Mouse (Mus musculus): ENCODE measurements around the gene Ell. TPM values are rescaled to one million over a fixed set of nuclear protein-coding genes. Genes with fewer than 3 reads are reported as not detected.

The Ell gene
- polyA plus RNA-seq, 1 experiment from 2014 or later, result 13.0 TPM

DNA sequence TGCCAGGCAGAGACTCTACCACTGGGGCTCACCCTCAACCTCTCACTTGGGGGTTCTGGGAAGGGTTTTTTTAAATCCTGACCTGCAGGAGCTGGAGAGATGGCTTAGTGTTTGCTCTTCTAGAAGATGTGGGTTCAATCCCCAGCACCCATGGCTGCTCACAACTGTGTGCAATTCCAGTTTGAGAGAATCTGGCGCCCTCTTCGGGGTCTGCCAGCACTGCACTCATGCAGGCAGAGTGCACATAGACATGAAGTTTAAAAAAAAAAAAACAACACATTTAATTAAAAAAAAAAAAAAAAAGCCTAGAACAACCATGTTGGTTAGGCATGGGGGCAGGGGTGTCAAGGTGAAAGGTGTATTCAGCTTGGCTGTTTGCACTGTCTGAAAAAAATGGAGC, 8.9 kb upstream of the Ell start:
- Histone ChIP-seq H3K4me3 (ENCODE audit: control insufficient read depth in 1 of 2, insufficient read depth in 1 of 2, low read depth in 1 of 2, low read length in 2 of 2) (no peak overlapping the region), H3K9ac (ENCODE audit: low read length) (no peak overlapping the region), H3K9me3 (ENCODE audit: control insufficient read depth, low read length) (no peaks in the 10 kb centered on the region), H3K36me3 (ENCODE audit: control insufficient read depth, insufficient read depth, low read length) (peaks cover 56% of the 10 kb centered on the region), H3K4me2 (ENCODE audit: low read length) (no peak overlapping the region), H3K27me3 (ENCODE audit: control insufficient read depth, insufficient read depth, low read length) (no peaks in the 10 kb centered on the region), H3K27ac (replicated peaks in 1 of 2; ENCODE audit: control insufficient read depth in 1 of 2, insufficient read depth in 1 of 2, low read depth in 2 of 2, low read length in 2 of 2) (no peak overlapping the region), H3K4me1 (ENCODE audit: control insufficient read depth in 2 of 2, insufficient read depth in 2 of 2, low read length in 2 of 2) (peaks cover 2 to 23% of the 10 kb centered on the region in 2 experiments; a peak in 3 of 4 replicates)
- no peak for ATAC-seq (ENCODE audit: insufficient number of reproducible peaks, insufficient read depth, low FRiP score, low read depth)
- WGBS, result 87% methylated on average over 2 of the region's 2 CpGs

- Histone ChIP-seq H3K4me3 (ENCODE audit: control insufficient read depth in 1 of 2, insufficient read depth in 1 of 2, low read depth in 1 of 2, low read length in 2 of 2) (no peak overlapping the region), H3K4me1 (ENCODE audit: control insufficient read depth in 2 of 2, insufficient read depth in 2 of 2, low read length in 2 of 2) (peaks cover 2 to 15% of the 10 kb centered on the region in 2 experiments; a peak in 3 of 4 replicates), H3K27ac (replicated peaks in 1 of 2; ENCODE audit: control insufficient read depth in 1 of 2, insufficient read depth in 1 of 2, low read depth in 2 of 2, low read length in 2 of 2) (no peak overlapping the region), H3K4me2 (ENCODE audit: low read length) (no peak overlapping the region), H3K36me3 (ENCODE audit: control insufficient read depth, insufficient read depth, low read length) (peaks cover 75% of the 10 kb centered on the region), H3K27me3 (ENCODE audit: control insufficient read depth, insufficient read depth, low read length) (no peaks in the 10 kb centered on the region), H3K9ac (ENCODE audit: low read length) (no peak overlapping the region), H3K9me3 (ENCODE audit: control insufficient read depth, low read length) (no peaks in the 10 kb centered on the region)
- no peak for ATAC-seq (ENCODE audit: insufficient number of reproducible peaks, insufficient read depth, low FRiP score, low read depth)
- WGBS, result 91% methylated on average over 12 of the region's 12 CpGs
These were observed 5.0 kb upstream of the Ell start for GRCm38 (mm10) chr8:70534281-70534680.

DNA sequence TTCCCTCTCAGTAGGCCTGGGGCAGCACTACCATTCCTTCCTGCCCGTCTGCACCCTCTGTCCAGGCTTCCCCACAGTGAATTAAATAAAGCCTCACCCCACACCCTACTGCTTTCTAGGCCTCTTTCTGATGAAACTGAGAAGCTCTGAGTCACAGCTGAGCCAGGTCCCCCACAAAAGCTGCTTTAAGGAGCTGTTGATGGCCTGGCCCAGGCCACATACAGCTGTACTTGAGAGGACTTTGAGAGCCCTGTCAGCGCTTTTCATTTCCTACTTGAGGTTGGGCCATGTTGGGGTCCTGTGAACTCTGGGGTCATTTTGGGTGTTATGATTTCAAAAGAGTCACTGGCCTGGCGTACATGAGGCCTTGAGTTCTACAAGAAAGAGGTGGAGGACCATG, 4.0 kb upstream of the Ell start:
- Histone ChIP-seq H3K27me3 (ENCODE audit: control insufficient read depth, insufficient read depth, low read length) (no peaks in the 10 kb centered on the region), H3K9me3 (ENCODE audit: control insufficient read depth, low read length) (no peaks in the 10 kb centered on the region), H3K36me3 (ENCODE audit: control insufficient read depth, insufficient read depth, low read length) (peaks cover 68% of the 10 kb centered on the region), H3K9ac (ENCODE audit: low read length) (no peak overlapping the region; the same call in 1 of the 2 replicates), H3K4me3 (ENCODE audit: control insufficient read depth in 1 of 2, insufficient read depth in 1 of 2, low read depth in 1 of 2, low read length in 2 of 2) (no peak overlapping the region), H3K27ac (replicated peaks in 1 of 2; ENCODE audit: control insufficient read depth in 1 of 2, insufficient read depth in 1 of 2, low read depth in 2 of 2, low read length in 2 of 2) (no peak overlapping the region), H3K4me2 (ENCODE audit: low read length) (no peak overlapping the region), H3K4me1 (ENCODE audit: control insufficient read depth in 2 of 2, insufficient read depth in 2 of 2, low read length in 2 of 2) (peaks cover 4 to 13% of the 10 kb centered on the region in 2 experiments; a peak in 3 of 4 replicates)
- ATAC-seq (ENCODE audit: insufficient number of reproducible peaks, insufficient read depth, low FRiP score, low read depth), result no peak
- WGBS, result 56% methylated on average over 3 of the region's 3 CpGs

GRCm38 (mm10) chr8:70535701-70536100, 3.6 kb upstream of the Ell start:
- H3K36me3 ChIP-seq (ENCODE audit: control insufficient read depth, insufficient read depth, low read length), result peaks cover 63% of the 10 kb centered on the region
- 66% methylated on average over 2 of the region's 2 CpGs for WGBS
- H3K4me3 ChIP-seq (ENCODE audit: control insufficient read depth in 1 of 2, insufficient read depth in 1 of 2, low read depth in 1 of 2, low read length in 2 of 2), result no peak overlapping the region
- H3K4me1 ChIP-seq (ENCODE audit: control insufficient read depth in 2 of 2, insufficient read depth in 2 of 2, low read length in 2 of 2), result peaks cover 9 to 18% of the 10 kb centered on the region in 2 experiments; a peak in 3 of 4 replicates
- H3K4me2 ChIP-seq (ENCODE audit: low read length), result no peak overlapping the region
- H3K9me3 ChIP-seq (ENCODE audit: control insufficient read depth, low read length), result no peaks in the 10 kb centered on the region
- no peaks in the 10 kb centered on the region for H3K27me3 ChIP-seq (ENCODE audit: control insufficient read depth, insufficient read depth, low read length)
- no peak overlapping the region for H3K27ac ChIP-seq (replicated peaks in 1 of 2; ENCODE audit: control insufficient read depth in 1 of 2, insufficient read depth in 1 of 2, low read depth in 2 of 2, low read length in 2 of 2)
- H3K9ac ChIP-seq (ENCODE audit: low read length), result no peak overlapping the region
- no peak for ATAC-seq (ENCODE audit: insufficient number of reproducible peaks, insufficient read depth, low FRiP score, low read depth)

DNA sequence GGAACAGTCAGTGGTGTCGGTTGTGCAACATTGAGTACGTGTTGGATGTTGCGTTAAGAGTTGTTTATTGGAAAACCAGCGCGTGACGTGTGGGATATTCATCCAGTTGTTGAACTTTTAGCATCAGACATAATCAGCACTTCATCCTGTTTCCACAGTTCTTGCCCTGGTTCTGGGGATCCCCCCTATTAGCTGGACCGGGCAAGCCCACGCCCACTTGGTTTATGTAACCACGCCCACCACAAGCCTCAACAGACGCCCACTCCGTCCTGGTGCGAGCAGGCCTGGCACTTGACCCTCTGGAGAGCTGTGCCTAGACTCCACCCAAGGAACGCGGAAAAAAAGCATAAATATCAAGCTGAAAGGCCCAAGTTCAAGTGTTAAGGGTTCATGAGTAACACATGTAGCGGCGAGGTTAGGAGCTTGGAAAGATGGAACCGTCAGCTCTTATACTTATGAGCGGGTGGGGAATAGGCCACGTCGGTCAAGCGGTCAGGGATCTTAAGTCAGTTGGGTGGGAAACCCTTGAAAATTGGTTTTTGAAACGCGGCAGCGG, 1.2 kb upstream of the Ell start:
- WGBS, result 14% methylated on average over 24 of the region's 24 CpGs
- H3K27me3 ChIP-seq (ENCODE audit: control insufficient read depth, insufficient read depth, low read length), result no peaks in the 10 kb centered on the region
- peaks cover 15 to 30% of the 10 kb centered on the region in 2 experiments for H3K4me1 ChIP-seq (ENCODE audit: control insufficient read depth in 2 of 2, insufficient read depth in 2 of 2, low read length in 2 of 2)
- peak overlapping the region; percentile 70 for H3K9ac ChIP-seq (ENCODE audit: low read length)
- H3K9me3 ChIP-seq (ENCODE audit: control insufficient read depth, low read length), result no peaks in the 10 kb centered on the region
- H3K27ac ChIP-seq (replicated peaks in 1 of 2; ENCODE audit: control insufficient read depth in 1 of 2, insufficient read depth in 1 of 2, low read depth in 2 of 2, low read length in 2 of 2), result peak overlapping the region; percentile 28 to 76
- H3K4me2 ChIP-seq (ENCODE audit: low read length), result peak overlapping the region; percentile 98
- peak overlapping the region; percentile 45 to 83 for H3K4me3 ChIP-seq (ENCODE audit: control insufficient read depth in 1 of 2, insufficient read depth in 1 of 2, low read depth in 1 of 2, low read length in 2 of 2)
- no peak for ATAC-seq (ENCODE audit: insufficient number of reproducible peaks, insufficient read depth, low FRiP score, low read depth)
- H3K36me3 ChIP-seq (ENCODE audit: control insufficient read depth, insufficient read depth, low read length), result peaks cover 41% of the 10 kb centered on the region

DNA sequence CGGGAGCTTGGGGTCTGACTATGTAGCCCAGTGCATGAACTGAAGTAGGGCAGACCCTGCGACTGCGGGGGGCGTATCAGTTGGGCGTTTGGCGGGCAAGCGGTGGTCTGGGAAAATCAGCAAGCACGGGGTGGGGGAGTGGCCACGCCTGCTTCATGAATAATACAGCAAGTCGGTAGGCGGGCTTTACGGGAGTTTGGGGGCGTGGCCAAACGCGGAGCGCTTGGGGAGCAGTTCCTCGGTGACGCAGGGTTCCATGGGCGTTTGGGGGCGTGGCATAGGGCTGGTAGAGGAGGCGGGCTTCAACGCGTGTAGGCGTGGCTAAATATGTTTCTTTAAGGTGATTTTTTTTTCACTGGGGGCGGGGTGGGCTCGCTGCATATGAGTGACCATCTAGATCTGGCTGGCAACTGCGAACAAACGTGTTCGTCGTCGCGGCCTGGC, 602 bp upstream of the Ell start:
- peak; percentile 74 for ATAC-seq (ENCODE audit: insufficient number of reproducible peaks, insufficient read depth, low FRiP score, low read depth)
- under 1% methylated on average over 32 of the region's 32 CpGs for WGBS
- peaks cover 35% of the 10 kb centered on the region for H3K36me3 ChIP-seq (ENCODE audit: control insufficient read depth, insufficient read depth, low read length)
- H3K9ac ChIP-seq (ENCODE audit: low read length), result peak overlapping the region; percentile 96
- peak overlapping the region; percentile 98 for H3K4me2 ChIP-seq (ENCODE audit: low read length)
- no peaks in the 10 kb centered on the region for H3K9me3 ChIP-seq (ENCODE audit: control insufficient read depth, low read length)
- H3K4me3 ChIP-seq (ENCODE audit: control insufficient read depth in 1 of 2, insufficient read depth in 1 of 2, low read depth in 1 of 2, low read length in 2 of 2), result peak overlapping the region; percentile 83
- H3K27ac ChIP-seq (replicated peaks in 1 of 2; ENCODE audit: control insufficient read depth in 1 of 2, insufficient read depth in 1 of 2, low read depth in 2 of 2, low read length in 2 of 2), result peak overlapping the region; percentile 97 to 100
- H3K27me3 ChIP-seq (ENCODE audit: control insufficient read depth, insufficient read depth, low read length), result no peaks in the 10 kb centered on the region
- peaks cover 15 to 30% of the 10 kb centered on the region in 2 experiments for H3K4me1 ChIP-seq (ENCODE audit: control insufficient read depth in 2 of 2, insufficient read depth in 2 of 2, low read length in 2 of 2)

- peak overlapping the region; percentile 98 for H3K4me2 ChIP-seq (ENCODE audit: low read length)
- WGBS, result 5% methylated on average over 4 of the region's 4 CpGs
- no peak for ATAC-seq (ENCODE audit: insufficient number of reproducible peaks, insufficient read depth, low FRiP score, low read depth)
- H3K9ac ChIP-seq (ENCODE audit: low read length), result peak overlapping the region; percentile 96
- peaks cover 21% of the 10 kb centered on the region for H3K36me3 ChIP-seq (ENCODE audit: control insufficient read depth, insufficient read depth, low read length)
- no peaks in the 10 kb centered on the region for H3K9me3 ChIP-seq (ENCODE audit: control insufficient read depth, low read length)
- H3K27me3 ChIP-seq (ENCODE audit: control insufficient read depth, insufficient read depth, low read length), result no peaks in the 10 kb centered on the region
- H3K4me3 ChIP-seq (ENCODE audit: control insufficient read depth in 1 of 2, insufficient read depth in 1 of 2, low read depth in 1 of 2, low read length in 2 of 2), result peak overlapping the region; percentile 83
- H3K27ac ChIP-seq (replicated peaks in 1 of 2; ENCODE audit: control insufficient read depth in 1 of 2, insufficient read depth in 1 of 2, low read depth in 2 of 2, low read length in 2 of 2), result peak overlapping the region; percentile 77 to 97; a peak in 3 of 4 replicates
- H3K4me1 ChIP-seq (ENCODE audit: control insufficient read depth in 2 of 2, insufficient read depth in 2 of 2, low read length in 2 of 2), result peaks cover 15 to 32% of the 10 kb centered on the region in 2 experiments
These were observed 803 bp downstream of the Ell start for GRCm38 (mm10) chr8:70540013-70540506.

All from heart, embryonic 14.5 days (tissue).